Mouse (Mus musculus): ENCODE results near the gene Tbx10. TPM values are rescaled to one million over a fixed set of nuclear protein-coding genes. Genes with fewer than 3 reads are reported as not detected.

Tbx10 gene
- total RNA-seq, 2 experiments from 2014 or later = not detected

DNA sequence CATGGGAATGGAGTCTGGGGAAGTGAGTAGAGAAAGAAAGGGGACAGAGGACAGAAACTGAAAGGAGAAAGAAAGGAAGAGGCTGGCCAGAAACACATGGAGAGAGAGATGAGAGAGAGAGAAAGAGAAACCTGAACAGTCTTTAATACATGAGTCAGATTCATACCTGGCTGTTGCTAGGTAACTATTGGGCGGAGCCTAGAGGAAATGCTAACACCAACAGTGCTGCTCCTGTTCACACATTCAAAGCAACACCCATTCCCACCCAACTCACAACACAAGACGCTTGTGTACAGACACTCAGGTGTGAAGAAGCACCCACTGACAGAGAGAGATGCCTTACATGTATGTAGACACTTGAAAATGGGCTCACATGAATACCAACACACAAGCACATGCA lies 16.7 kb upstream of the Tbx10 start:
- no peak for DNase-seq

DNA sequence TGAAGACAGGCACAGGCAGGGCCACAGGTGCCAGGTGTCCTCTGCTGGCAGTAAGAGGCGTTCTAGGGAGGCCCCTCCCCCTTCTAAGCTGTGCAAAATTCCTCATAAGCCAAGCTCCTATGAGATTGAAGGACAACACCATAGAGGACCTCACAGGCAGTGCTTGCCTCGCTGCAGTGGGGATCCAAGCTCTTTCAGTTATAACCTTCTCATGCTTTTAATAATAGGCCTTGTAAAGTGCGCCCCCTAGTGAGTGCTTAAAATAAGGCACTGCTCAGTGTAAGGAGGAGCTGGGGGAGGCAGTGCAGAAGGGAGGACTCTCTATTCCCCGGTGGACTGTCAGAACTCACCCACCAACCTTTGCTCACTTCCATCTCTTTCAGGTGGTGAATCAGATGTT lies 12.2 kb upstream of the Tbx10 start:
- peak; percentile 81 to 86 for DNase-seq

DNA sequence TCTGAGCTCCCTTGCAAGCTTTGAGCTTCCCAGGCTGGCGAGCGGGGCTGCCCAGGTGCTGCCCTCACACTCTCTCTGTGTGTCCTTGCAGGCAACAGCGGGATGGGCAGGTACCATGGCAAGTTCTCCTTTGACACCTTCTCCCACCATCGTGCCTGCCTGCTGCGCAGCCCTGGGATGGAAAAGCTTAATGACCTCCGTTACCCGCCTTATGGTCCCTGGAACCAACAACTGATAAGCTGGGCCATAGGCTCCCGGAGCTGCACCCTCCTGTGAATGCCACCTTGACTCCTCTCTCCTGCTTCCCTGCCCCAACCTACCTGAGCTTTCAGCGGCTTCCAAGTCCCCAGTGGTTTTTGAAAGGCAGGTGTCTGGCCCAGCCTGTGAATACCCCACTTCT lies 11.6 kb upstream of the Tbx10 start:
- no peak for DNase-seq

DNA sequence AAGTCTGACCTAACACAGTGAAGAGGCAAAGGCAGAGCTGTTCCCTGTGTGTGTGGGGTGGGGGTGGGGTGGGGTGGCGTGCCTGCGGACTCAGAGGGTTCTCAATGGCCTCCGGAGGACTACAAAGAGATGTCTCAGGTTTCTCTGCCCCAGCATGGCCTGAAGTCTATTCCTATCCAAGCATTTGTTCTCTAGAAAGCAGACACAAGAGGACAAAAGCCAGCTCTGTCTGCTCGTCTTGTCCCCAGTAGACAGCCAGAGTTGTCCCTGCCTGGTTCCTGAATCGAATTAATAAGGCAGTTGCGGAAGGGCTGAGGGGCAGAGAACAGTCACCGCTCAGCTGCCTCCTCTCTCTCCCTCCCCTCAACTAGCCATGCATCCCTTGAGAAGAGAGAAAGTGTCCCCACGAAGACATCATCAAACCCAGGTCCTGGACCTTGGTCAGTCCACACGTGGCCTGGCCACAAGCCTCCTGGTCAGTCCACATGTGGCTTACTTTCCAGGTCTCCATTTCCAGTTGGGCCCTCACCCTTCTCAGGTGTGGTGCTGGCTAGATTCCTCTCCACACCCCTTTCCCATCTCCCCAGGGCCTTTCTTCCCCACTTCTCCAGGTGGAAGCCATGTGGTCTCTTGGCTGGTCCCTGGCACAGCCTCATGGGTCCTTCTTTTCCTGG lies 8.9 kb upstream of the Tbx10 start:
- no peak for DNase-seq

DNA sequence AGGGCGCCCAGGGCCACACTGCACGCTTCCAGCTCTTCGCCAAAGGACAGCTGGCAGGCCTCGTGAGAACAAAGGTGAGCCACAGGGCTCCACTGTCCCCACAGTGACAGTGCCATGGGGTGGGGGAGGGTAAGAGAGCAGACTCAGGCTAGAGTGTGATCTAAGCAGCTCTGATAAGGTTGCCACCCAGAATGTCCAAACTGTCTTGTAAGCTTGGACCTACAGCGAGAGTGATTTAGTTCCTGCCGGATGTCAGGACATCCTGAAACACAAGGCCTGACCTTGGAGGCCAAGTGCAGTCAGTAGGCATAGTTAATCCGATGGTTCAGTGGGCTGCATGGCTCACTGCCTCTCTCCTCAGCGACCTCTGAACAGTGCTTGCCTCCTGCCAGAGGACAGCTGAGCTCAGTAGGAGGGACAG lies 7.3 kb upstream of the Tbx10 start:
- DNase-seq = peak; percentile 64 to 87

DNA sequence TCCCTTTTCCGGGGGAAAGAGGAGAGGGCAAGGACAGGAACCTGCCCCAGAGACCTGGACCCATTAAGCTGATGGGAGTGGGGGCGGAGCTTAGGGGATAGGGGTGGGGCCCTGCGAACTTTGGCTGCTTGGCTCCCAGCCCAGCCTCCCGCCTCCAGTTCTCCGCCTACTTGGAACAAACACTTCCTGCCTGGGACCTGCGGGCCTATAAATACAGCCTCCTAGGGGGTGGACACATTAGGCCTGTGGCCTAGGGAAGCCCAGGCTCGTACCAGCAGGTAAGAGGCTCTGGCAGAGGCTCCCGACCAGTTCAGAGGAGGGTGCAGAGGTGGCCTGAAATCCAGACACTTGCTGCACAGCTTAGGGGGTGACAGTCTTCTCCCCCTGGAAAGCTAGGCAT lies 6.2 kb upstream of the Tbx10 start, which contains the start of gene Acy3:
Gene Acy3 (plus strand): TSS at position 237 of the 400 bp plus-strand sequence.
- DNase-seq = peak; percentile 88 to 93

DNA sequence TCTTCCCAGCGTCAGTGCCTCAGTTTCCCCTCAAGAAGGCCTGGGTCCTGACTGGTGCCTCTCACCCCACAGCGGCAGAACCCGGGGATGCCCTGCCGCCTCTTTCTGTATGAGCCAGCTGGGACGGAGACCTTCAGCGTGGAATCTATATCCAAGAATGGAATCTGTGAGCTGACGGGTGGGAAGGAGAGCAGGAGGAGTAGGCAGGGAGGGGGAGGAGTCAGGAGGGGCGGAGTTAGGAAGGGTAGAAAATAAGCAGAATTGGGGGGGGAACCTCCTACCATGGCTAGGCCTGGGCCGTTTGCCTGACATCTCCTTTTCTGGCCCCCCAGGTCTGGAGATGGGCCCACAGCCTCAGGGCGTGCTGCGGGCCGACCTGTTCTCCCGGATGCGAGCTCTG lies 4.5 kb upstream of the Tbx10 start:
- no peak for DNase-seq

DNA sequence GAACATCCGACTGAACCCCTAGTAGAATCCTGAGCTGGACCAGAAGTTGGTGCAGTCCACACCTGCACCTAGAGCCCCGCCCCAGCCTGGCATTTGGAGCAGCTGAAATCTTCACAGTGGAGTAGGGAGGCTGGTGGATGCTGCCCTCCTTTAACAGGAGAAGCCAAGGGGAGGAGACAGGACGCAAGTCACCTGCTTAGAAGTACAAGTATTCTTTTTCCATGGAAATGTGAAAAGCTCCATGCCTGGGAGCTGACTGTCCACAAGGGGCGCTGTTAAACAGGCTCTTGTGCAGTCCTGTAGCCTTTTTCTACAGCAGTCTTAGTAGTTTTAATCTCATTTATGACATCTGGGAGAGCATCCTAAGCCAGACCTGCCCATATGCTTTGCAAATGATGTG lies 3.8 kb upstream of the Tbx10 start:
- no peak for DNase-seq

DNA sequence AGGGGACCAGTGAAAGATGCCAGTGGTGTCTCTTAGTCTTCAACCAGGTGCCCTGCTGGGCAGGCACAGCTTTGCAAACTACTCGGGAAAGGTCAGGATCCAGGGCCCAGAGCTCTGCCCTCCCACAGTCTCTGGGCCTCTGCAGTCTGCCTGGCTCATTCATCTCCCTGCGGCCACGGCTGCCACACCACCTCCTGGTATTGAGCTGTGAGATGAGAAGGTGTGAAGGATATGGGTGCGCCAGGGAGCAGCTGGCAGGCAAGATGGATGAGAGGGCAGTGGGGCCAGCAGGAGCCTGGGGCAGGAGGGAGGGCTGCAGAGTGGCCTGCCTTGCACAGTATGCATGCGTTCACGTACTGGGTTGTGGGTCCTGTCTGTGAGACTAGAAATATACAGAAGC lies 1.7 kb upstream of the Tbx10 start:
- DNase-seq = no peak

DNA sequence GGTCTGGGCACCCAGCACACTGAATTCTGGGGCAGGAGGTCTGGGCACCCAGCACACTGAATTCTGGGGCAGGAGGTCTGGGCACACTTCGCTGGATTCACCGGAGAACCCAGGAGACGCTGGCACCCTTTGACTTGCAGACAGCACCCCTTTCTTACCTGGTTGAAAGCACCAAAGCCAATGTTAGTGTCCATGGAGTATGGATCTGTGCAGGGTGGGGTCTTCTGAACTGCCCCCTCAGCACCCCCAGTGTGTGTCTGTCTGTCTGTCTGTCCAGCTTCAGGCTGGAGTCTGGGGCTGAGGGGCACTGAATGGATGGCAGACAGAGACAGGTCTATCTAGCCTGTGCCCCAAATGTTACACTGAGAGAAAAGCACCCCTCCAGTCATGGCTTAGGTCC lies 990 bp upstream of the Tbx10 start:
- no peak for DNase-seq

DNA sequence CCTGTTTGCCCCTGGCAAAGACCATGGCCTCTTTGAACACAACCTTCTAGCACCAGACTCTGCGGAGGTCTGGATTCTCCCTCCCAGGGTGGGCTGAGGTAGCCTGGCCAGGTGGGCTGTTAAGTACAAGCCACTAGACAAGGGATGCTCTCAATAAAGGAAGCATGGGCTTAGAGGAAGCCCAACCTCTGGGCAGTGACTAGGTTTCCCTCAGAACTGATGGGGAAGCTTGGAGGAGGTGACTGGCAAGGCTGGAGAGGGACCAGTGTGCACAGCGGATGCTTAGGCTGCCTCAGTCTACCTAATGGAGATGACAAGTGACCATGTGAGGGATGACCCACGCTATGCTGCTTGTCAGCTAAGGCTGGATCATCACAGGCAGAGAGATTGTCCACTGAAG lies 586 bp upstream of the Tbx10 start:
- DNase-seq = no peak

DNA sequence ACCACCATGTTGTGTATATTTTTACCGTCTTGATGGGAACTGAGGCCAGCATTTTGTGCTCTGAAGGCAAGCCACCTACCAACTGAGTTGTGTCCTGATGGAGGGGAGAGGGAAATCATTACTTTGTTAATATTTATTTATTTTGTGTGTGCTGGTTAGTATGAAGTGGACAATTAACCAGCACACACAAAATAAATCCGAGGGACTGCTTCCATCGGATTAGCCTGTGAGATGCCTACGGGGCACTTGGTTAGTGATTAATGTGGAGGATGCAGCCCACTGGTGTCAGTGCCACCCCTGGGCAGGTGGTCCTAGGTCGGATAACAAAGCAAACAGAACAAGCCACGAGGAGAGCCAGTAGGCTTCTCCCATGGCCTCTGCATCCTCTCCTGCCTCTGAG lies 2.4 kb downstream of the Tbx10 start:
- no peak for DNase-seq

DNA sequence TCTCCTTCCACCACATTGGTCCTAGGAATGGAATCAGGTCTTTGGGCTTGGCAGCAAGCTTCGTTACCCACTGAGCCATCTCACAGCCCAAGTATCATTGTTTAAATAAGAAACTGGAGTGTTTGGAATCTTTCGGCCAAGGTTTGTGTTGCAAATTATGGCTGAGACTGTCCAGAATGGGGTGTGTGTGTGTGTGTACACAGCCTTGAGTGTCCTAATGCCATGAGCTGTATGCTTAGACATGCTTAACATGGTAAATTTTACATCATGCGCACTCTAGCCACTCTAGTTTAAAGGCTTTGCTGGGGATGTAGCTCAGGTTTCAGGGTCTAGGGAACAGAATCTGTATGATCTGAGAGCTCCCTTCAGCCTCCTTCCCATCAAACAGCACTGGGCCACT lies 3.0 kb downstream of the Tbx10 start:
- DNase-seq = no peak

DNA sequence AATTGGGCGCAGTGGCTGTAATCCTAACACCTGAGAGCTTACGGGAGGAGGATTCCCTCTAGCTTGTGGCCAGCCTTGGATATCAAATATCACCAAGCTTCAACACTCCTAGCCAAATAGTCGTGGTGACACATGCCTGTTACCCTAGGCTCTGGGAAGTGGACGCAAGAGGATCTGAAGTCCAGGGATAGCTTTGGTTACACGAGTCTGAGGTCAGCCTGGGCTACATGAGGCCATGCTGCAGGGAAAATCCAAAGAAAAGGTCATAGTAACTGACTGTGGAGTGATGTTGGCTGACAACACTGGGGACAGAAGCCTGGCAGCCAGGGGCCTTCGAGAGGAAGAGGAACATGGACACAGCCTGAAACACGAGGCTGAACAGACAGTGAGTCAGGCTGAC lies 3.6 kb downstream of the Tbx10 start:
- no peak for DNase-seq

DNA sequence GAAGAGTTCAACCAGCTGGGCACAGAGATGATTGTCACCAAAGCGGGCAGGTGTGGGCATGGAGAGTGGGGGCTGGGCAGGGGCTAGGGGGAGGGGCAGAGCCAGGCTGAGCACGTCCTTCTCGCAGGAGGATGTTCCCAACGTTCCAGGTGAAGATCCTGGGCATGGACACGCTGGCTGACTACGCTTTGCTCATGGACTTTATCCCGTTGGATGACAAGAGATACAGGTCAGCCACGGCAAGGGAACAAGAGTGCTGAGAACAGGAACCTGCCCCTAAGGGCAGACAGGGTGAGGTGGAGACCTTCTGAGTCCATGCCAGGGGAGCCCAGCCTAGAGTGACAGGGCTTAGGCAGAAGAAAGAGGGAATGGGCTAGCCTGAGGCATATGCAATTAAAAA lies 4.2 kb downstream of the Tbx10 start:
- no peak for DNase-seq

DNA sequence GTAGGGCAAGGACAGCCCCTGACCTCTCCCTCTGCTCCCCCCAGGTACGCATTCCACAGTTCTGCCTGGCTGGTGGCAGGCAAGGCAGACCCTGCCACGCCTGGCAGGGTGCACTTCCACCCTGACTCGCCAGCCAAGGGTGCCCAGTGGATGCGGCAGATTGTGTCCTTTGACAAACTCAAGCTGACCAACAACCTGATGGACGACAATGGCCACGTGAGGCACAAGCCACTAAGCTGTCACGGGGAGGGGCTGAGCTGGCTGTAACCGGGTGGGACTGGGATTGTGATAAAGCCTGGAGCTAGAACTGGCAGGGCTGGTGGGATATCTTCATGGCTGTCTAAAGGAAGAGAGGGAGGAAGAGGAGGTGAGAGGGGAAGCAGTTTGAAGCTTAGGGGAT lies 4.7 kb downstream of the Tbx10 start:
- no peak for DNase-seq

DNA sequence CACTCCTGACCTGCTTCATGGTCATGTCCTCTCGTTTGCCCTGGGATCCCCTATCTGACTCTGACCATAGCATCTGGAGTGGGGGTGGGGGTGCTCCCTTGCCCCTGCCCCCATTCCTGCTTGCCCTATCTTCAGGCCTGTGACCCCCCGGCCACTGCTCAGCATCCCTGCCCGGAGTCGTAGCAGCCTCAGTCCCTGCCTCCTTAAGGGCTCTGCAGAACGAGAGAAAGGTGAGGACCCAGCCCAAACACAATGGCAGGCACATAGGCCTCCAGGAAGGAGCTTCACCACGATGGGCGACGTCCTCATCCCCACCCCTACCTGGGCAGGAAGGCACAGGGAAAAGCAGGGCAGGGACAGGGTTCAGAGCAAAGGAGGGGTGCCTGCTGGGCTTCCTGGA lies 5.8 kb downstream of the Tbx10 start:
- no peak for DNase-seq

DNA sequence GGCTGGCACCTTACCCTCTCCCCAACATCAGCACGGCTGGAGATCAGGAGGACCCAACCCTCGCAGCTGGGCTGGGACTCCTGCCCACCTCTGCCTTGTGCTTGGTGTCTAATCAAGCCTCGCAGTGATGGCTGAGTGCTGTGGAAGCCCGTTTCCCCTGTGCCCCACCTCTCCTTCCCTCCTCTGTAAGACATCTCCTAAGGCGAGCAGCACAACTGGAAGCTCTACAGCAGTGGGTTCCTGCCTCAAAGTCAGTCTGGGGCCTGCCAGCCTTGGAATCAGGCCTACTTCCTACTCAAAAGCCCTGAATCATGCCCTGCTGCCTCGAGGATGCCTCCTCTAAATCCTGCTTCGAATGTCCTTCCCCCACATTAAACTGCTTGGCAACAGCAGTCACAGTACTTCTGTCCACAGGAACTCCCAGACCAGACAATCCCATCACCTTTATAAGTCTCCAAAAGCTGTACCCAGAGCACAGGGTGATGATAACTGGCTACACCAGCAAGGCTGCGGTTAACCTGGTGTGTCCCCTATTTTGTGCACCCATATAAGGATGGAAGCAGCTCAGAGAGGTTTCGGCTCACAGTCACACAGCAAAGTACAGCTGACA lies 6.7 kb downstream of the Tbx10 start:
- DNase-seq = no peak

DNA sequence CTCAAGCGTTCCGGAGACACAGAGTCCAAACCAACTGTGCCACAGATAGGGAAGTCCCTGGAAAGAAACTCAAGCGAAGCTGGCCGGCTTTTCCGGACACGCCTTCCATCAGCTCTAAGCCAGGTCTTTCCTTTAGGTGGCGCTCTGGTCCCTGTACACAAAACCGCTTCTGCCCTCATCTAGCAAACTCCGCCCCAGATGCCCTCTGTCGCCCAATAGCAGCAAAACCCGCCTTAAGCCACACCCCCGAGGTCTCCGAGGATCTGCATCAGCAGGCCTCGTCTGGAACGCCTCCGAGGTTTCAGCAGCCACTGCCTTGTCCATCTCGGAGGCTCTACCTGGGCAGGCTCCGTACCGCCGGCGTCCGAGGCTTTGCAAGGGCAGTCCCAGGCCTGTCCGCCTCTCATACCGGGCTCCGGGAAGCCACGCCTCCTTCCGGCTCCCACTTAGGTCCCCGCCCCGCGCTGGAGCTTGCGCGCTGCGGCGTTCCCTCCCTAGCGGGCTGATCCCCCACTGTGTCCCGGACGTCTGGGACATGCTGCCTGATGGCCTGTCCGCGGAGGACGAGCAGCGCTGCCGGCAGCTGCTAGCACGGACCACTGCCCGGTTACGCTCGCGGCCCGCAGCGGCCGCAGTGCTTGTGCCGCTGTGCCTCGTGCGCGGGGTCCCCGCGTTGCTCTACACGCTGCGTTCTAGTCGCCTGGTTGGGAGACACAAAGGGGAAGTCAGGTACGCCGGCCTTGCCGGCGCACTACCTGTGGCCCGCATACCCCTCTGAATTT lies 7.8 kb downstream of the Tbx10 start, which contains the start of the genes Nudt8 and Gm49405:
Gene Nudt8 (plus strand): TSS at position 462 of the 782 bp plus-strand sequence.
Gene Gm49405 (plus strand): TSS at position 508 of the 782 bp plus-strand sequence.
- peak; percentile 94 to 96 for DNase-seq

DNA sequence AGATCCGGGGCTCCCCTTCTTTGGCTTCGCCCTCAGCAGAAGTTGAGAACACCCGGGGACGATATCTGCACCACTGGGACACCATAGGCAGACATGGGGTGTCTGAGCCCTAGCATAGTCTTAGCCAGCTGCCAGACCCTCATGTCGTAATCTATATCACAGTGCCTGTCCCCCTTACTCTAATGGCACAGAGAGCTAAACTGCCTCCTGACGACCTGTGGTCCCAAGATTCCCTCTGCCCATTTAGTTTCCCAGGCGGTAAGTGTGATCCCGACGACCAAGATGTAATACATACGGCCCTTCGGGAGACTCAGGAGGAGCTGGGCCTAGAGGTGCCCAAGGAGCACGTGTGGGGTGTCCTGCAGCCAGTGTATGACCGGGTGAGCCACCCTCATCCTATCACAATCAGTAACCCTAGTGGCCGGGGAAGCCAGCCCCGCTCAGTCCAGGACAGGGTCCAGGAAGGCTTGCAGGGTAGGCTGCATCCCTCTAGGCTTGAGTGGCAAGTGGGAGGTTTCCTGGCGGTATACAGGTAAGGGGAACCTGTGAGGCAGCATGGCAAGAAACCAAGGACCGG lies 8.5 kb downstream of the Tbx10 start:
- DNase-seq = no peak

DNA sequence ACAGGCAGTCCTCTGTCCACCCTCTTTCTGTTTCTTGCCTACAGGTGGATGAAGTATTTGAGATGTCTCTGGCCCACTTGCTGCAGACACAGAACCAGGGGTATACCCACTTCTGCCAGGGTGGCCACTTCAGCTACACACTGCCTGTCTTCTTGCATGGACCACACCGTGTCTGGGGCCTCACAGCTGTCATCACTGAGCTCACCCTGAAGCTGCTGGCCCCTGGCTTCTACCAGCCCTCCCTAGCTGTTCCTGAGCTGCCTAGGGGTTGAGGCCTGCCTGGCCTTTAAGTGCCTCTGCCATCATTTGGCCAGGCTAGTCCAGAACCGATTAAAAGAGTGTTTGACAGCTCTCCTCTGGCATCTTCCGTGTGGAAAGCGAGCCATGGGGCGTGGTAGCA lies 9.2 kb downstream of the Tbx10 start:
- no peak for DNase-seq

DNA sequence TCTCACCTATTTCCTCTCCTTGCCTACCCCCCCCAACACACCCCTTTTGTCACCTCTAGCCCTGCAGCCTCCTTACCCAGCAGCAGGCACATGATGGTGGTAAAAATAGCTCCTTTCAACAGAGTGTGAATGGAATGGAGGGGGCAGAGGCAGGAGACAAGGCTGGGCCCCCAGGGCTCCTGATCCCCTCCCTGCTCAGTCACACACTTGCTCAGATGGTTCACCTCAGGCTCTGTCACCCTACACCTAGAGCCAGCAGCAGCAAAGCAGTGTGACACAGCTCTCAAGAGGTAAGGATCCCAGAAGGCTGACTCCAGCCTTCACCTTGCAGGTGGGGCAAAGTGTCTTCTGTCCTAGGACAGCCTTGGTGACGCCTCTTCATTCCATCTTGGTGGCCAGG lies 10.6 kb downstream of the Tbx10 start, which contains the start of gene Doc2g:
Gene Doc2g (plus strand): TSS at position 202 of the 400 bp plus-strand sequence.
- DNase-seq = no peak

DNA sequence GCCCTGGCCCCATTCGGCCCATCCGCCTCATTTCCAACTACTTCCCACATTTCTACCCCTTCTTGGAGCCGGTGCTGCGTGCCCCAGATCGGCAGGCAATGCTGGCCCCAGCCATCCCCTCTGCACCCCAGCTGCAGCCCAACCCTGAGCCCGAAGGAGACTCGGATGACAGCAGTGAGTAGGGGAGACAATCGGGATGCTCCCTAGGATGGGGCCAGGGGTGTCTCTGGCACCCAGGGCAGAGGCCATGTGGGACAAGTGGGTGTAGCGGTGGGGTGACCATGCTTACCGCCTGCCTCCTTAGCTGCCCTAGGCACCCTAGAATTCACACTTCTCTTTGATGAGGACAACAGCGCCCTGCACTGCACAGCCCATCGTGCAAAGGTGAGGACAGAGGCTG lies 11.1 kb downstream of the Tbx10 start:
- DNase-seq = no peak

All from adrenal gland, postnatal 36 days (tissue).